Mouse (Mus musculus) hindlimb bud, embryonic 11.5 days (tissue): ENCODE results near the gene Tdgf1.

Experiments
- DNase-seq: peaks from one replicate; pipeline ENCODE4 v3.0.0-alpha.2; 2012; ENCODE audit warnings: low read depth, low spot score; ENCODE audit errors: extremely low spot score

Tdgf1 gene

GRCm38 (mm10) chr9:110945926-110946325, at the start of gene Tdgf1:
TSS of gene Tdgf1 (minus strand) at chr9:110946158.
- DNase-seq, result no peak

- no peak for DNase-seq
These were observed 48.8 kb upstream of the Tdgf1 start for GRCm38 (mm10) chr9:110994716-110995172.

GRCm38 (mm10) chr9:110993281-110993709, 47.3 kb upstream of the Tdgf1 start:
- no peak for DNase-seq

GRCm38 (mm10) chr9:110990204-110990603, 44.2 kb upstream of the Tdgf1 start, which contains the start of gene Rtp3:
TSS of gene Rtp3 (minus strand) at chr9:110990583.
- no peak for DNase-seq

GRCm38 (mm10) chr9:110989543-110989942, 43.6 kb upstream of the Tdgf1 start:
- no peak for DNase-seq

- DNase-seq, result no peak
These were observed 43.2 kb upstream of the Tdgf1 start for GRCm38 (mm10) chr9:110989141-110989540.

GRCm38 (mm10) chr9:110988078-110988477, 42.1 kb upstream of the Tdgf1 start:
- no peak for DNase-seq

GRCm38 (mm10) chr9:110987331-110987730, 41.4 kb upstream of the Tdgf1 start:
- no peak for DNase-seq

- DNase-seq, result no peak
These were observed 40.0 kb upstream of the Tdgf1 start for GRCm38 (mm10) chr9:110985951-110986350.

- DNase-seq, result no peak
These were observed 39.6 kb upstream of the Tdgf1 start for GRCm38 (mm10) chr9:110985541-110985940.

GRCm38 (mm10) chr9:110984096-110984495, 38.1 kb upstream of the Tdgf1 start:
- DNase-seq, result no peak

GRCm38 (mm10) chr9:110982351-110982750, 36.4 kb upstream of the Tdgf1 start:
- no peak for DNase-seq

- DNase-seq, result no peak
These were observed 33.5 kb upstream of the Tdgf1 start for GRCm38 (mm10) chr9:110979411-110979810.

- DNase-seq, result no peak
These were observed 19.9 kb upstream of the Tdgf1 start for GRCm38 (mm10) chr9:110965910-110966231.

- no peak for DNase-seq
These were observed 19.3 kb upstream of the Tdgf1 start for GRCm38 (mm10) chr9:110965062-110965909.

GRCm38 (mm10) chr9:110963566-110964115, 17.7 kb upstream of the Tdgf1 start:
- no peak for DNase-seq

- DNase-seq, result no peak
These were observed 15.4 kb upstream of the Tdgf1 start for GRCm38 (mm10) chr9:110961386-110961785.

- no peak for DNase-seq
These were observed 14.5 kb upstream of the Tdgf1 start for GRCm38 (mm10) chr9:110960230-110961149.

GRCm38 (mm10) chr9:110959669-110960068, 13.7 kb upstream of the Tdgf1 start:
- DNase-seq, result no peak

GRCm38 (mm10) chr9:110955962-110956361, 10.0 kb upstream of the Tdgf1 start:
- no peak for DNase-seq

- DNase-seq, result no peak
These were observed 8.9 kb upstream of the Tdgf1 start for GRCm38 (mm10) chr9:110954681-110955445.
